Mouse (Mus musculus) forebrain, postnatal 0 days (tissue): ENCODE data around the gene Lgi1. TPM values are rescaled to one million over a fixed set of nuclear protein-coding genes. Genes with fewer than 3 reads are reported as not detected.

ENCODE experiments used
- ATAC-seq: fragments of 200-750 bp; cut with Nextera tagmentation; 2 replicates; pipeline ENCODE4 v1.8.0; 2017; ENCODE audit warnings: mild to moderate bottlenecking, moderate library complexity
- DNase-seq: peaks from one replicate; pipeline ENCODE4 v3.0.0-alpha.2; 2015
- H3K27ac ChIP-seq: fragments of 300-500 bp; sonication (generic); 2 replicates; pipeline ENCODE4 v1.5.1; 2014; ENCODE audit warnings: low read depth, mild to moderate bottlenecking, antibody characterized with exemption, low read length, moderate library complexity, mixed read lengths
- H3K27me3 ChIP-seq: fragments of 300-500 bp; sonication (generic); 2 replicates; pipeline ENCODE4 v1.6.1; 2014; ENCODE audit warnings: mild to moderate bottlenecking, low read length, mixed read lengths; ENCODE audit not compliant: insufficient read depth
- H3K36me3 ChIP-seq: fragments of 300-500 bp; sonication (generic); 2 replicates; pipeline ENCODE4 v1.6.1; 2014; ENCODE audit warnings: mild to moderate bottlenecking, moderate library complexity; ENCODE audit not compliant: insufficient read depth
- H3K4me1 ChIP-seq: fragments of 300-500 bp; sonication (generic); 2 replicates; pipeline ENCODE4 v1.6.1; 2014; ENCODE audit warnings: antibody characterized with exemption; ENCODE audit not compliant: insufficient read depth
- H3K4me2 ChIP-seq: fragments of 300-500 bp; sonication (generic); 2 replicates; pipeline ENCODE4 v1.6.1; 2014; ENCODE audit warnings: low read depth, mild to moderate bottlenecking, moderate library complexity
- H3K4me3 ChIP-seq: fragments of 300-500 bp; sonication (generic); 2 replicates; pipeline ENCODE4 v1.5.1; 2014; ENCODE audit warnings: low read depth, low read length, mixed read lengths
- H3K9ac ChIP-seq: fragments of 300-500 bp; sonication (generic); 2 replicates; pipeline ENCODE4 v1.6.1; 2014; ENCODE audit warnings: mild to moderate bottlenecking
- H3K9me3 ChIP-seq: fragments of 300-500 bp; sonication (generic); 2 replicates; pipeline ENCODE4 v1.6.1; 2016; ENCODE audit warnings: low read length
- CTCF ChIP-seq: sonication (generic); IDR thresholded peaks from 2 replicates; pipeline ENCODE4 v1.5.1; 2016; ENCODE audit warnings: antibody characterized with exemption, control low read depth, low read depth
- WGBS: fragments of 180-500 bp; shearing (Covaris S2); extraction: QIAGEN DNeasy Blood & Tissue Kit; methylation state at CpG from one replicate; pipeline ENCODE4 v1.1.7; 2014; 5-methylcytosine and 5-hydroxymethylcytosine counted together
- polyA plus RNA-seq: library from polyadenylated mRNA; unstranded; fragments of >200 nt; fragmentation: Nextera tagmentation; extraction: Ambion mirVana; gene quantifications from 2 replicates; pipeline ENCODE4 v1.2.1, GENCODE M21; 2015
- total RNA-seq: library from RNA; depleted of rRNA; stranded (reverse); fragments of >200 nt; gene quantifications from 2 replicates; pipeline ENCODE4 v1.2.3, GENCODE M21; 2014

Lgi1 gene
- total and polyA plus RNA-seq, 2 experiments from 2014 or later, result 20.3 to 25.7 TPM

DNA sequence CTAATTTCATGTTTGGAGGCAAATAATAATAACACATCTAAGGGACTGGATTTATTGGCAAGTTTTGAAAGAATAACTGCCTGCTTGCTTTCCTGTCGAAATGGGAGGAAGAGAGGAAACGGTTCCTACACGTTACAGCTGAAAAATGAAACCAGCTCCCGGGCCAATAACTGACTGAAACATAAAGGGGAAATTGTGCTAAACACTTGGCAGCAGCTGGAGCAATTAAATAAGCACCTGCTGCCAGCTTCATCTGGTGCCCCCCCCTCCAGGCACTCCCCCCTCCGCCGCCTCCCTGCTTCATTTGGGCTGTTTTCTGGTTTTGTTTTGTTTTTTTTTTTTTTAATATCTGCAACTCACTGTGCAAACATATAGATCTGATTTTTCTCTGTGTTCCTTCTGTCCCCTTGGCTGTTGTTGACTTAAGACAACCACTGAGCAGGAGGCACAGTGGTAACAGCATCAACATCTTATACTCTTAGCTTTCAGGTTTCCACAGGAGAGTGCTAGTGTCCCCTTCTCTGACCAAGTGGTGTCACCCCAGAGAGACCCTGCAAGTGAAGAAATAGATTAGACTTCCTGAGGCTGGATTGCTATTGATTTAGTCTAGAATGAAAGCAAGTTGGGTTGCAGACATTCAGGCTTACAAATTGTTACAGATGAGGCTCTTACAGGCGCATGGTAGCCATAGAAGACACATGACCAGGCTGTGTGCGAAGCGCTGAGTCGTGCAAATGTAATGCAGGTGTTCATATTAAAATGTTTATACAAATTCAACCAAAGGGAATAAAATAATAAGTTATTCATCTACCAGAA, 18.8 kb upstream of the Lgi1 start:
- no peak overlapping the region for H3K9ac ChIP-seq
- 23% methylated on average over 10 of the region's 10 CpGs for WGBS
- no peaks in the 10 kb centered on the region for H3K9me3 ChIP-seq
- DNase-seq (peak; percentile 55), ATAC-seq (peak; percentile 50)
- no peaks in the 10 kb centered on the region for H3K36me3 ChIP-seq
- no peak overlapping the region for H3K4me2 ChIP-seq
- H3K27ac ChIP-seq, result peak overlapping the region; percentile 62
- H3K27me3 ChIP-seq, result no peaks in the 10 kb centered on the region
- H3K4me3 ChIP-seq, result no peak overlapping the region
- H3K4me1 ChIP-seq, result no peaks in the 10 kb centered on the region
- TF ChIP-seq CTCF, result no peak

DNA sequence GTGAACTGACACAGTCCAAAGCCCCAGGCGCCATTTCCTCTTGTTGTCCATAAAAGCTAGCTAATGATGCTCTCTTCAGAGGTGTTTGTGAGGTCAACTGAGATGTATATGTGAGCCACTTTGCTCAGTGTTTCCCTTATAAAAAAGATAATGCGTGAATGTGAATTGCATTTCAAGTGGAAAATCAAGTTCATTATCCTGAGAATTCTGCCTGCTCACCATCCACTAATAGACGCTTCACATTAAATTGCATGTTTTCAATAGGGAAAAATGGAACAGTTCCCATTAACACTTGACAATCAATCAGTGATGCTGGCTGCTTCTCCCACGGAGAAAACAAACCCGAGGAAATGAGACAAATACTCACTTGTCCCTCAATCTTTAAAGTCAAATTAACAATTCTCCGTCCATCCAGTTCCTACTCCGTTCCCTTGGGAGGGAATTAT, 18.1 kb upstream of the Lgi1 start:
- no peak overlapping the region for H3K4me2 ChIP-seq
- ATAC-seq, result peak; percentile 32; the same call in 1 of the 2 replicates

DNA sequence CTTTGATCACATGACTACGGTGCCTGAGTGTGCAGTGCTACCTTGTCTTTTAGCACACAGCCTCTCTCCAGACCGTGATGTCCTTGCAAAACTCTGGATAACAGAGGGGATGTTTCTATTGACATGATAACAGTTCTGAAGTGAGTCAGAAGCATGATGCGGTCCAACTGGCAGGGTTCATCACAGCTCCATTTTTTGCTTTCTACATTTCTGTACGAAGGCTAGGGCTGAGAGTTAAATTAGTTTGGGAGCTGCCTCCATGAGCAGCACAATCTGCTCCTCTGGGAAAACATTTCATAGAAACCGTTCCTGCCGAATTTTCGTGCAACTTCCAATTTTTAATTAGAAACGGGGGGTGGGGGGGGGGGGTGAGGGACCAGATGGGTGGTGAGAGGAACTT, 14.7 kb upstream of the Lgi1 start:
- DNase-seq, result no peak
- peak; percentile 56; the same call in 1 of the 2 replicates for ATAC-seq

More for the DNA sequence above, 18.1 kb upstream of the Lgi1 start:
- no peaks in the 10 kb centered on the region for H3K27me3 ChIP-seq
- H3K27ac ChIP-seq, result peak overlapping the region; percentile 62
- no peak overlapping the region for H3K9ac ChIP-seq
- no peak overlapping the region for H3K4me3 ChIP-seq
- WGBS, result 17% methylated on average over 7 of the region's 7 CpGs
- no peak for TF ChIP-seq CTCF
- H3K4me1 ChIP-seq, result no peaks in the 10 kb centered on the region
- H3K36me3 ChIP-seq, result no peaks in the 10 kb centered on the region
- peak; percentile 45 for DNase-seq
- H3K9me3 ChIP-seq, result no peaks in the 10 kb centered on the region

DNA sequence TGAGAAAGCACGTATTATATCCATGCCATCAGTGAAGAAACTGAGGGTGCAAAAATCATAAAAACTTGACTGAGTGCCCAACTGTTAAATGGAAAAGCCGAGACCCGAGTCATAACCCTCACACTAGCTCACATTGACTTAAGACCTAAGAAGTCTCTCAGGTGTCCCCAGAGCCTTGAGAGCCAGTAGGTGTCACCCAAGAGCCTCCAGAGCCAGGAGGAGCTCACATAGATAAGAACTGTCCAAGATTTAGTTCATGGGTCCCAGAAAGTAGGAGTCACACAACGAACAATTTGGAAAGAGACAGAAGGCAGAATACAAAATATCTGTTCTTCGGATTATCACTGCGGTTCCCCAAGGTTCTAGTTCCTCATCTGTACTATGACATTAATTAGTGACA, 10.5 kb upstream of the Lgi1 start:
- Histone ChIP-seq H3K27me3 (no peaks in the 10 kb centered on the region), H3K9me3 (no peaks in the 10 kb centered on the region), H3K4me2 (no peak overlapping the region), H3K9ac (no peak overlapping the region), H3K36me3 (no peaks in the 10 kb centered on the region), H3K4me1 (peaks cover 2% of the 10 kb centered on the region; the same call in 1 of the 2 replicates), H3K27ac (no peak overlapping the region), H3K4me3 (no peak overlapping the region)
- DNase-seq (peak; percentile 58), ATAC-seq (peak; percentile 55; the same call in 1 of the 2 replicates)
- peak; percentile 64 for TF ChIP-seq CTCF
- 58% methylated on average over 6 of the region's 6 CpGs for WGBS

More for the DNA sequence above, 14.7 kb upstream of the Lgi1 start:
- Histone ChIP-seq H3K36me3 (no peaks in the 10 kb centered on the region), H3K4me2 (no peak overlapping the region), H3K9ac (no peak overlapping the region), H3K27me3 (no peaks in the 10 kb centered on the region), H3K4me3 (no peak overlapping the region), H3K9me3 (no peaks in the 10 kb centered on the region), H3K27ac (no peak overlapping the region), H3K4me1 (no peaks in the 10 kb centered on the region)
- TF ChIP-seq CTCF, result no peak
- WGBS, result 60% methylated on average over 8 of the region's 8 CpGs

DNA sequence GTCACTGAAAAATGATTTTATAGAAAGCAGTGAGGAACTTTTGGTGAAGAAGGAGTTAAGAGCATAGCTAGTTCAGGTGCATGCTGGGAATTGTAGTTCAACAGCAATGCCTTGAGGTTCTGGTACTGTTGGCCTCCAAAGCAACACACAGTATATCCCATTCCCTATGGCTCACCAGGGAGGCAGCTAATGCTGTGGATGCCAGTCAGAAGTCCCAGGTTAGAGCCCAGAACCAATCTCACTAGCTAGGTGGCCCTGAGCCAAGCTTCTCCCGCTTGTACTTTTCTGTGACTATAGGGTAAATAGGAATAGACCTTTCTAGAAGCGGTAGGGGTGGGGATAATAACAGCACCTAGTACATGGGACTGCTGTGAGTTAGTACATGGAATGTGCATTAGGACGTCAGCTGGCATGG, 5.7 kb upstream of the Lgi1 start:
- WGBS, result 59% methylated on average over 3 of the region's 3 CpGs

DNA sequence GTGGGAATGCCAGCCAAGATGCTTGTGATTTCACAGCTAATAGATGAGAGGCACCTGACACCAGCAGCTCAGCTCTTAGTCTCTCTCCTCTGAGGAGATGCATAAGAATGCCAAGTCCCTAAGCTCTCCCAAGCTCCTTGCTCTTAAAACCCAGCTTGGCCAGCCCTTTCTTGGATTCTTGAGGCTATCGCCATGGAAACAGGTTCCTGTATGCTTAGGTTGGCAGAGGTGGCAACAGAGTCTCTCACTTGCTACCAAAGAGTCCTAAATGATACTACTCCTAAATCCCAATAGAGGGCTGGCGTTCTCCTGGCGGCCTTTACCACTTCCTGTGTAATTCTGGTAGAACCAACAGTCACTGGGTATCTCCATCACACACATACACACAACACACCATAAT, 4.9 kb upstream of the Lgi1 start:
- WGBS, result 69% methylated on average over 3 of the region's 3 CpGs
- Histone ChIP-seq H3K36me3 (no peaks in the 10 kb centered on the region), H3K9me3 (no peaks in the 10 kb centered on the region), H3K4me1 (peaks cover 8% of the 10 kb centered on the region; the same call in 1 of the 2 replicates), H3K4me3 (no peak overlapping the region), H3K9ac (no peak overlapping the region), H3K27ac (0 out of 2 replicates have a peak overlapping the region, but pooled peaks have one; percentile 47), H3K27me3 (no peaks in the 10 kb centered on the region), H3K4me2 (0 out of 2 replicates have a peak overlapping the region, but pooled peaks have one; percentile 2)
- no peak for TF ChIP-seq CTCF
- peak; percentile 24 for ATAC-seq
- DNase-seq, result no peak

More for the DNA sequence above, 5.7 kb upstream of the Lgi1 start:
- peak; percentile 62 for DNase-seq
- peak; percentile 75 for ATAC-seq
- H3K27me3 ChIP-seq, result no peaks in the 10 kb centered on the region
- TF ChIP-seq CTCF, result no peak
- peaks cover 8% of the 10 kb centered on the region; the same call in 1 of the 2 replicates for H3K4me1 ChIP-seq
- no peaks in the 10 kb centered on the region for H3K36me3 ChIP-seq
- H3K9me3 ChIP-seq, result no peaks in the 10 kb centered on the region
- no peak overlapping the region for H3K4me2 ChIP-seq
- H3K27ac ChIP-seq, result no peak overlapping the region
- H3K9ac ChIP-seq, result no peak overlapping the region
- no peak overlapping the region for H3K4me3 ChIP-seq

DNA sequence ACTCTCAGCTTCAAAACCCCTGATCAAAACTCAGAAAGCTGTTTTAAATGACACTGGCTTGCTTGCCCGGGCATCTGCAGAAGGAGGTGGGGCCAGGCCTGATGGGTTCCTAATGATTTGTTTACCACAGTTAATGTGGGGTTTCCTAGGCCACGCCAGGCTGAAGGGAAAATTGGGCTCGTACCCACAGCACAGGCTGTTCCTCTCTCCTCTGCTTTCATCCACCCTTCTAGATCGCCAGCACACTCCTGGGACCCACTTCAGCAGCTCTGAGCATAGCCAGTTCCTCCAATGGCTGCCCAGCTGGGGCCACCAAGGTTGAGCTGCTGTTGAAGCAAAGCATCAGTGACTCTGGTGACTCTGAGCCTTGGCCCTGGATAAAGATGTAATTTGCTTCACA, 4.0 kb upstream of the Lgi1 start:
- Histone ChIP-seq H3K9me3 (no peaks in the 10 kb centered on the region), H3K4me1 (peaks cover 8% of the 10 kb centered on the region; the same call in 1 of the 2 replicates), H3K27ac (no peak overlapping the region), H3K4me2 (no peak overlapping the region), H3K9ac (no peak overlapping the region), H3K4me3 (no peak overlapping the region), H3K27me3 (no peaks in the 10 kb centered on the region), H3K36me3 (no peaks in the 10 kb centered on the region)
- no peak for TF ChIP-seq CTCF
- 16% methylated on average over 4 of the region's 4 CpGs for WGBS
- ATAC-seq (peak; percentile 23), DNase-seq (no peak)
